Mouse (Mus musculus) embryonic facial prominence, embryonic 11.5 days (tissue): ENCODE measurements around the gene Cc2d1a. TPM values are rescaled to one million over a fixed set of nuclear protein-coding genes. Genes with fewer than 3 reads are reported as not detected.

ENCODE experiments used
- microRNA counts: library from miRNA; unstranded; fragments of <30 nt; microRNA quantifications from one replicate; lab custom pipeline; 2016
- microRNA-seq: library from miRNA; unstranded; fragments of <30 nt; microRNA quantifications from one replicate; pipeline ENCODE4, GENCODE M21; 2016; ENCODE audit warnings: borderline number of aligned reads
- polyA plus RNA-seq: library from polyadenylated mRNA; unstranded; fragments of >200 nt; fragmentation: Nextera tagmentation; extraction: Ambion mirVana; gene quantifications from 2 replicates; pipeline ENCODE4 v1.2.1, GENCODE M21; 2014

The Cc2d1a gene
- polyA plus RNA-seq, 1 experiment from 2014 or later, result 9.5 TPM

MicroRNA genes within 50 kb of the gene (microRNA counts, 519-probe panel; counts per million panel counts)
- microRNA mmu-miR-181c (lab: Ali Mortazavi, UCI), result 2,694 counts per million, percentile 30 among the panel's probes with 10 or more counts
- 3,356 counts per million, percentile 45 among the panel's probes with 10 or more counts for microRNA mmu-miR-709 (lab: Ali Mortazavi, UCI)

Small RNAs within 50 kb of the gene (microRNA-seq; reads per million reads assigned to microRNA genes)
- gene Gm25110 (not detected), gene Mir181c (8,597 reads per million, percentile 91 among the genes with 10 or more reads in this experiment), gene Mir181d (9,301 reads per million, percentile 93 among the genes with 10 or more reads in this experiment), gene Mir709 (not detected)

Other genes with a start within 250 kb of the Cc2d1a start
- gene Adgrl1, start 247.8 kb downstream of the Cc2d1a start, polyA plus RNA-seq, result 18.3 and 20.5 TPM in 2 replicates
- 0.66 and 0.72 TPM in 2 replicates for gene Gm10644, start 192.7 kb downstream of the Cc2d1a start, polyA plus RNA-seq
- 82.6 and 83.0 TPM in 2 replicates for gene Asf1b, start 192.4 kb downstream of the Cc2d1a start, polyA plus RNA-seq
- 138 and 141 TPM in 2 replicates for gene Prkaca, start 174.9 kb downstream of the Cc2d1a start, polyA plus RNA-seq
- gene Samd1, start 150.3 kb downstream of the Cc2d1a start, polyA plus RNA-seq, result 18.2 and 19.3 TPM in 2 replicates
- 0.29 and 0.85 TPM in 2 replicates for gene 1700067K01Rik, start 146.4 kb downstream of the Cc2d1a start, polyA plus RNA-seq
- gene 2210011C24Rik, start 135.8 kb downstream of the Cc2d1a start, polyA plus RNA-seq, result not detected in 2 replicates
- gene Palm3, start 126.5 kb downstream of the Cc2d1a start, polyA plus RNA-seq, result 1.5 and 3.0 TPM in 2 replicates
- gene Il27ra, start 105.3 kb downstream of the Cc2d1a start, polyA plus RNA-seq, result 0.31 and 0.38 TPM in 2 replicates
- gene Rln3, start 102.9 kb downstream of the Cc2d1a start, polyA plus RNA-seq, result not detected in 2 replicates
- gene Gm10643, start 82.8 kb downstream of the Cc2d1a start, polyA plus RNA-seq, result 1.2 and 2.0 TPM in 2 replicates
- 7.5 and 8.2 TPM in 2 replicates for gene Rfx1, start 81.1 kb downstream of the Cc2d1a start, polyA plus RNA-seq
- 9.8 and 11.3 TPM in 2 replicates for gene Dcaf15, start 43.2 kb downstream of the Cc2d1a start, polyA plus RNA-seq
- 0.14 TPM in 1 of 2 replicates, not detected in the other for gene Podnl1, start 21.9 kb downstream of the Cc2d1a start, polyA plus RNA-seq
- 0.53 and 0.67 TPM in 2 replicates for gene 4930432K21Rik, start 89 bp upstream of the Cc2d1a start, polyA plus RNA-seq
- 3.9 and 4.7 TPM in 2 replicates for gene Nanos3, start 37.3 kb upstream of the Cc2d1a start, polyA plus RNA-seq
- gene Zswim4, start 89.1 kb upstream of the Cc2d1a start, polyA plus RNA-seq, result 15.3 and 16.9 TPM in 2 replicates
- gene D8Ertd738e, start 101.8 kb upstream of the Cc2d1a start, polyA plus RNA-seq, result 322 and 340 TPM in 2 replicates
- gene Mri1, start 109.4 kb upstream of the Cc2d1a start, polyA plus RNA-seq, result 50.6 and 54.1 TPM in 2 replicates
- gene Ccdc130, start 122.4 kb upstream of the Cc2d1a start, polyA plus RNA-seq, result 20.3 and 21.2 TPM in 2 replicates
- gene Cacna1a, start 240.5 kb upstream of the Cc2d1a start, polyA plus RNA-seq, result 4.9 and 6.0 TPM in 2 replicates